Mouse (Mus musculus) brain, embryonic 14.5 days (tissue): ENCODE measurements at regions not wholly inside any gene's neighbourhood (a gene's known extent, or its start where the extent isn't known, plus 50 kb on each side); places are given as distances from the start of the nearest gene placed in this dataset.

Experiments
- CTCF ChIP-seq: fragments of 200-500 bp; IDR thresholded peaks from 2 replicates; pipeline ENCODE4 v1.5.1; 2012; ENCODE audit warnings: inconsistent platforms, mild to moderate bottlenecking, moderate library complexity, borderline replicate concordance; ENCODE audit not compliant: insufficient read depth, insufficient read length; ENCODE audit errors: extremely low read depth
- POLR2A ChIP-seq: fragments of 200-500 bp; IDR thresholded peaks from 2 replicates; pipeline ENCODE4 v1.6.1; 2012; ENCODE audit warnings: mild to moderate bottlenecking, inconsistent platforms, borderline replicate concordance; ENCODE audit not compliant: poor library complexity, insufficient read depth, insufficient read length, severe bottlenecking; ENCODE audit errors: extremely low read depth

DNA sequence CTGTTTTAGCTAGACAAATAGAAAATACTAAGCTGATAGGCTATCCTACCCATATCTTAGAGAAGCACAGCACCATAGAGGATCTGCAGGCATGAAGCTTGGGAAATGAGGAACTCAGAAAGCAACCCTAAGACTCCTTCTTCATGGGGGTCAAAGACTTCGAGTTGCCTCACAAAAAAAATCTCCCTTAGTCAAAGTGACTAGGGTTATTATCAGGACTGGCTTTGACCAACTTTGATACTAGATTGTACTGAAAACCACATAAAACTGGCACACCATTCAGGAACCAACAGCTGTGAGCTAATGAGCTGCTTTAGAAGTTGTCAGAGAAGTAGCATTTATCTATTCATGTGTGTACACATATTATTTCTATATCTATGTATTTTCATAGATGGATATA lies 931.2 kb upstream of the Gm7489 start:
- TF ChIP-seq CTCF = no peak
- TF ChIP-seq POLR2A = no peak
